Mouse (Mus musculus) myocyte (in vitro differentiated cells): ENCODE data around the gene Gpc5. TPM values are rescaled to one million over a fixed set of nuclear protein-coding genes. Genes with fewer than 3 reads are reported as not detected.

ENCODE experiments used
- H3K27me3 ChIP-seq: one replicate; pipeline ENCODE4 v1.6.1; 2011; ENCODE audit not compliant: control insufficient read depth, insufficient read depth, insufficient read length
- H3K36me3 ChIP-seq: one replicate; pipeline ENCODE4 v1.6.1; 2011; ENCODE audit not compliant: control insufficient read depth, insufficient read depth
- H3K4me2 ChIP-seq: one replicate; pipeline ENCODE4 v1.6.1; 2011; ENCODE audit warnings: low read depth, control low read depth
- H3K4me3 ChIP-seq: one replicate; pipeline ENCODE4 v1.5.1; 2011; ENCODE audit warnings: mild to moderate bottlenecking, control low read depth, moderate library complexity
- H3K79me2 ChIP-seq: one replicate; pipeline ENCODE4 v1.6.1; 2011; ENCODE audit not compliant: control insufficient read depth, insufficient read depth
- H3ac ChIP-seq: one replicate; pipeline ENCODE4 v1.6.1; 2011; ENCODE audit not compliant: control insufficient read depth, insufficient read length
- CEBPB ChIP-seq: IDR thresholded peaks from 2 replicates; pipeline ENCODE4 v1.6.1; 2011; ENCODE audit warnings: mild to moderate bottlenecking, moderate library complexity; ENCODE audit not compliant: poor library complexity, insufficient read depth, severe bottlenecking
- E2F4 ChIP-seq: IDR thresholded peaks from one replicate; pipeline ENCODE4 v1.6.1; 2011; ENCODE audit warnings: mild to moderate bottlenecking, control low read depth, moderate library complexity; ENCODE audit not compliant: insufficient read depth
- MAX ChIP-seq: IDR thresholded peaks from one replicate; pipeline ENCODE4 v1.6.1; 2011; ENCODE audit warnings: low read depth, mild to moderate bottlenecking, control low read depth
- MYOD1 ChIP-seq, 3 experiments: IDR thresholded peaks; one replicate each; pipeline ENCODE4 v1.6.1; 2011; ENCODE audit warnings: control low read depth in 2 of 3, low read depth in 2 of 3, mild to moderate bottlenecking in 2 of 3, moderate library complexity in 1 of 3; ENCODE audit not compliant: insufficient read length in 2 of 3, control insufficient read depth in 1 of 3
- MYOG ChIP-seq, 3 experiments: IDR thresholded peaks; one replicate each; pipeline ENCODE4 v1.6.1; 2011; ENCODE audit warnings: control low read depth in 2 of 3, low read depth in 2 of 3, mild to moderate bottlenecking in 2 of 3; ENCODE audit not compliant: insufficient read length in 2 of 3, control insufficient read depth in 1 of 3, insufficient read depth in 1 of 3
- POLR2A ChIP-seq: IDR thresholded peaks from one replicate; pipeline ENCODE4 v1.6.1; 2011; ENCODE audit warnings: low read depth, mild to moderate bottlenecking, control low read depth, moderate library complexity; ENCODE audit not compliant: insufficient read length
- POLR2AphosphoS2 ChIP-seq: IDR thresholded peaks from one replicate; pipeline ENCODE4 v1.6.1; 2011; ENCODE audit warnings: low read depth, control low read depth; ENCODE audit not compliant: insufficient read length
- REST ChIP-seq: IDR thresholded peaks from one replicate; pipeline ENCODE4 v1.6.1; 2011; ENCODE audit warnings: mild to moderate bottlenecking, control low read depth, moderate library complexity; ENCODE audit not compliant: insufficient read depth, insufficient read length
- SRF ChIP-seq: IDR thresholded peaks from one replicate; pipeline ENCODE4 v1.6.1; 2011; ENCODE audit warnings: low read depth; ENCODE audit not compliant: control insufficient read depth, insufficient read length
- TCF12 ChIP-seq: IDR thresholded peaks from one replicate; pipeline ENCODE4 v1.6.1; 2011; ENCODE audit warnings: mild to moderate bottlenecking, control low read depth; ENCODE audit not compliant: poor library complexity, insufficient read depth, severe bottlenecking
- TCF3 ChIP-seq: IDR thresholded peaks from one replicate; pipeline ENCODE4 v1.6.1; 2011; ENCODE audit warnings: low read depth, control low read depth; ENCODE audit not compliant: insufficient read length
- USF1 ChIP-seq: IDR thresholded peaks from one replicate; pipeline ENCODE4 v1.6.1; 2011; ENCODE audit warnings: low read depth, mild to moderate bottlenecking, control low read depth, moderate library complexity
- polyA plus RNA-seq: library from polyadenylated mRNA; unstranded; fragments of >200 nt; fragmentation: generic; extraction: Trizol; gene quantifications from one replicate; pipeline ENCODE4 v1.2.1, GENCODE M21; 2012; ENCODE audit warnings: missing spikeins

Gene Gpc5
- polyA plus RNA-seq, 1 experiment = not detected

DNA sequence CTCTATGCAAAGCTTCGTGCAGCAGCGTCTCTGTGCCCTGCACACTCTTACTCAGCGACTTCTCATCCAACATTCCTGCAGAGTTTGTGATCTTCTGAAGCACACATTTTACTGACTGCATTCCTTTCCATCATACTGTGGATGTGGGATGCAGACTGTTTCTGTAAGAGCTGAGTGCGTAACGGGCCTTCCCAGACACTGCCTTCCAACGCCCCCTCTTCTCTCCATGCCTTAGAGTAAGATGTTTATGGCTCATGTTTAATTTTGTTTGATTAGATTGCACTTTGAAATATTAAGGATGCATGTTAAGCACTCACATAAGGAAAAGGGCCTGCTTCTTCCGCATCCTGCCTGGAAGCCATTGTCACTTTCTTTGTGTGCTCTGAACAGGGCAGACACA is 14.0 kb upstream of the Gpc5 start:
- H3K27me3 ChIP-seq = no peaks in the 10 kb centered on the region
- no peak overlapping the region for H3ac ChIP-seq
- H3K4me2 ChIP-seq = no peak overlapping the region
- no peak overlapping the region for H3K4me3 ChIP-seq
- TF ChIP-seq TCF12 (no peak), CEBPB (no peak), TCF3 (no peak), MYOG (IDR thresholded peaks at IDR 0.05; ENCODE audit: control insufficient read depth in 1 of 3, insufficient read depth in 1 of 3, insufficient read length in 2 of 3, low read depth in 2 of 3) (no peak), MAX (no peak), E2F4 (no peak), REST (no peak), POLR2AphosphoS2 (no peak), MYOD1 (IDR thresholded peaks at IDR 0.05; ENCODE audit: control insufficient read depth in 1 of 3, insufficient read length in 2 of 3, low read depth in 2 of 3) (no peak), SRF (no peak)
- H3K36me3 ChIP-seq = no peaks in the 10 kb centered on the region
- no peaks in the 10 kb centered on the region for H3K79me2 ChIP-seq

DNA sequence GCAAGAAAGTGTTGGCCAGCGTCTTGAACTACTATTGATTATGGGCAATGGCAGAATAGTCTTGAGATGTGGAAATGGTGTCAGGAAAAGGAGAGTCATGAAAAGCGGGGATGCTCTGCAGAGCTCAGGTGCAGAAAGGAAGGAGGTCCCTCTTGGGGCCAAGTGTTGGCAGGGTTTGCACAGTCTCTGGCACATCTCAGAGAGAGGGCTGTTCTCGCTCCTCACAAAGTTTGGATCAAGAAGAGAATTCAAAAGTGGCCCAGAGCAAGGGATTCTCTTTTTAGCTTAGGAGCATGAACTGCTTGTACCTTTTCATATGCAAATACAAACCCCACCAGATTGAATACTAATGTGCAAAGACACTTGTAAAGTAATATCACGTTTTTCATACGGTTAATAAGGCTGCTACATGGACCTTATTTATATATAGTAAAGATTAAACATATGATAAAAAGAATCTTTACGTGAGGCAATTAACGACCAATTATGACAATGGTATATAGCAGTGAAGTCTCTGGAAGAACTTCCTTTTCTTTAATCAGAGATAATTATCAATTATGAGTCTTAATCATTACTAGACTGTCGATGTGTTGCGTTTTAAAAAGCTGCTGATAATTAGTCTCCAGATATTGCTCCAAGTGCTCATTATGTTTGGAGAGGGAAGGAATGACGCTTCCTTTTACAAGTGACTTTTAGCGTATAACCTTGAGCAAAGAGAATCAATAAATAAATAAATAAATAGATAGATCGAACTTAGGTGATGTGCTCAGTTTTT is 10.1 kb upstream of the Gpc5 start:
- no peak overlapping the region for H3ac ChIP-seq
- H3K36me3 ChIP-seq = no peaks in the 10 kb centered on the region
- H3K4me3 ChIP-seq = no peak overlapping the region
- no peaks in the 10 kb centered on the region for H3K79me2 ChIP-seq
- TF ChIP-seq USF1 (no peak), POLR2AphosphoS2 (no peak), POLR2A (no peak), TCF12 (no peak), REST (no peak), SRF (no peak), CEBPB (no peak), MYOG (IDR thresholded peaks at IDR 0.05; ENCODE audit: control insufficient read depth in 1 of 3, insufficient read depth in 1 of 3, insufficient read length in 2 of 3, low read depth in 2 of 3) (no peak), E2F4 (no peak), MYOD1 (IDR thresholded peaks at IDR 0.05; ENCODE audit: control insufficient read depth in 1 of 3, insufficient read length in 2 of 3, low read depth in 2 of 3) (no peak), TCF3 (no peak), MAX (no peak)
- H3K4me2 ChIP-seq = no peak overlapping the region
- no peaks in the 10 kb centered on the region for H3K27me3 ChIP-seq

DNA sequence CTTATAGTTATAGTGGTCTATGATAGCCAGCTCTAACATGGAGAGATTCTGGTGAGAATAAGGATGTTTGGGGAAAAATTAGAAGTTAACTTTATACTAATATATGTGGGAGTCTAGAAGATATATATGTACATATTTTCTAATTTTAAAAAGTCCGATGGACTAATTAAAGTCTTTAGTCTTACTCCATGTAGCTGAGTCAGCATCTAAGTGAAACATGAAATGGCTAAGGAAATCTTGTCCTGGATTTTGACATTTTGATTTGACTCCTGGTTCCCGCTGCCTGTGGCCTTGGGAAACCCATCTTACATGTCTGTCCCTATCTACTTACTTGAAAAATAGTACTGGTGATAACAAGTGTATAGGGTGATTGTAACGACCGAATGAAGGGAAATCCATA is 1.5 kb upstream of the Gpc5 start:
- Histone ChIP-seq H3ac (no peak overlapping the region), H3K4me2 (no peak overlapping the region), H3K79me2 (no peaks in the 10 kb centered on the region), H3K4me3 (no peak overlapping the region), H3K27me3 (peaks cover 9% of the 10 kb centered on the region), H3K36me3 (no peaks in the 10 kb centered on the region)
- TF ChIP-seq MYOG (IDR thresholded peaks at IDR 0.05; ENCODE audit: control insufficient read depth in 1 of 3, insufficient read depth in 1 of 3, insufficient read length in 2 of 3, low read depth in 2 of 3) (no peak), TCF3 (no peak)

DNA sequence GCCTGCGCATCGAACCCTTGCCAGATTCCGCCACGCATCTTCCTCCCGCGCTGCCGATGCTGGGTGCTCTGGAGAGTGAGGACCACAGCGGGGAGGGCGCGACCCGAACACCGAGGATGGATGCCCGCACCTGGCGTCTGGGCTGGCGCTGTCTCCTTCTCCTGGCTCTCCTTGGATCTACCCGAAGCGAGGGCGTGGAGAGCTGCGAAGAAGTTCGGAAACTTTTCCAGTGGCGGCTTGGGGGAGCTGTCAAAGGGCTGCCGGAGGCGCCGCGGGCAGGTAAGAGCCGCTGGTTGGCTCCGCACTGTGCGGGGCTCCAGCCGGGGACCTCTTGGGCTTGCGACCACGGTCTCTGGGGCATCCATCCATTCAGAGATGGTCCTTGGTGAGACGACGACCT is 495 bp downstream of the Gpc5 start:
- Histone ChIP-seq H3K4me2 (peak overlapping the region; percentile 69), H3K79me2 (no peaks in the 10 kb centered on the region), H3ac (no peak overlapping the region), H3K4me3 (no peak overlapping the region), H3K36me3 (no peaks in the 10 kb centered on the region), H3K27me3 (peaks cover 9% of the 10 kb centered on the region)
- TF ChIP-seq POLR2AphosphoS2 = no peak
- no peak for TF ChIP-seq SRF
- TF ChIP-seq TCF12 = no peak
- TF ChIP-seq CEBPB = no peak
- no peak for TF ChIP-seq E2F4
- no peak for TF ChIP-seq USF1
- TF ChIP-seq REST = no peak
- no peak for TF ChIP-seq MYOG (IDR thresholded peaks at IDR 0.05; ENCODE audit: control insufficient read depth in 1 of 3, insufficient read depth in 1 of 3, insufficient read length in 2 of 3, low read depth in 2 of 3)
- TF ChIP-seq MAX = no peak
- TF ChIP-seq MYOD1 (IDR thresholded peaks at IDR 0.05; ENCODE audit: control insufficient read depth in 1 of 3, insufficient read length in 2 of 3, low read depth in 2 of 3) = no peak
- no peak for TF ChIP-seq POLR2A
- no peak for TF ChIP-seq TCF3

- Histone ChIP-seq H3K36me3 (no peaks in the 10 kb centered on the region), H3K4me2 (no peak overlapping the region), H3ac (no peak overlapping the region), H3K4me3 (no peak overlapping the region), H3K79me2 (no peaks in the 10 kb centered on the region), H3K27me3 (peaks cover 9% of the 10 kb centered on the region)
- TF ChIP-seq CEBPB (no peak), POLR2AphosphoS2 (no peak), TCF3 (no peak), TCF12 (no peak), POLR2A (no peak), USF1 (no peak), E2F4 (no peak), MYOG (IDR thresholded peaks at IDR 0.05; ENCODE audit: control insufficient read depth in 1 of 3, insufficient read depth in 1 of 3, insufficient read length in 2 of 3, low read depth in 2 of 3) (no peak), MAX (no peak), REST (no peak), SRF (no peak), MYOD1 (IDR thresholded peaks at IDR 0.05; ENCODE audit: control insufficient read depth in 1 of 3, insufficient read length in 2 of 3, low read depth in 2 of 3) (no peak)
Measured at GRCm38 (mm10) chr14:115092952-115093351, 937 bp downstream of the Gpc5 start.
